Mouse (Mus musculus): ENCODE measurements around the gene Pgc. TPM values are rescaled to one million over a fixed set of nuclear protein-coding genes. Genes with fewer than 3 reads are reported as not detected.

Gene Pgc
- polyA plus RNA-seq, 1 experiment: not detected

DNA sequence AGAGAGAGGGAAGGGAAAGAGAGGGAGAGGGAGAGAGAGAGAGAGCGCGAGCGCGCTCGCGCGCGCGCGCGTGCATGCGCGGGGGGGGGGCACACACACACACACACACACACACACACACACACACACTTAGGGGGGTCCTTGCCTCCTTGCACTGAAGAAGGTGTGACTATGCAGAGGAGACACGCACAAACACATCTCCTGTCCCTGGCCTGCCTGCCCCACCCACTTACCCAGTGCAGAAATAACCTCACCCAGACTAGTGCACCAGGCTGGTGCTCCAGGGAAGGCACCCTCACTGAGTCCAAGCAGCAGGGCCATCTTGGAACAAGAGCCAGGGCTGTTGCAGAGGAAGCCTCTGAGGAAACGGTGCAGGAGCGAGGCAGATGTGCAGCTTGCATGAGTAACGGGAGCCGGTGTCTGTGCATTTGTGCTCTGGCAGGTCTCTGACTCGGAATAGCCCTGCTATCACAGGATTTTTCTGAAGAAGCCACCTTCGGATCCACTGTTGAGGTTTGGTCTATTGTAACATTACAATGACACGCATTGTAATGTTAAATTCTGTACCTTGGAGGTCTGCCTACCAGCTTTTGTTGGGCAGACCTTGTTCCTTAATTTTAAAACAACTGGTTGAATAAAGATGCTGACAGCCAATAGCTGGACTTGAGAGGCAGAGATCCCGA lies 13.6 kb upstream of the Pgc start:
- peaks cover 45% of the 10 kb centered on the region for H3K27me3 ChIP-seq (ENCODE audit: control insufficient read depth, insufficient read depth, insufficient read length)
- no peaks in the 10 kb centered on the region for H3K36me3 ChIP-seq (ENCODE audit: control insufficient read depth, insufficient read depth)
- TF ChIP-seq POLR2A (IDR thresholded peaks at IDR 0.05; ENCODE audit: insufficient read length, low read depth) (no peak), MAX (IDR thresholded peaks at IDR 0.05; ENCODE audit: low read depth) (no peak), POLR2AphosphoS2 (IDR thresholded peaks at IDR 0.05; ENCODE audit: insufficient read length, low read depth) (no peak), REST (IDR thresholded peaks at IDR 0.05; ENCODE audit: insufficient read depth, insufficient read length) (no peak)
- H3K4me2 ChIP-seq (ENCODE audit: low read depth): no peak overlapping the region
- no peak overlapping the region for H3K4me3 ChIP-seq
- no peak overlapping the region for H3ac ChIP-seq (ENCODE audit: control insufficient read depth, insufficient read length)
- no peaks in the 10 kb centered on the region for H3K79me2 ChIP-seq (ENCODE audit: control insufficient read depth, insufficient read depth)

DNA sequence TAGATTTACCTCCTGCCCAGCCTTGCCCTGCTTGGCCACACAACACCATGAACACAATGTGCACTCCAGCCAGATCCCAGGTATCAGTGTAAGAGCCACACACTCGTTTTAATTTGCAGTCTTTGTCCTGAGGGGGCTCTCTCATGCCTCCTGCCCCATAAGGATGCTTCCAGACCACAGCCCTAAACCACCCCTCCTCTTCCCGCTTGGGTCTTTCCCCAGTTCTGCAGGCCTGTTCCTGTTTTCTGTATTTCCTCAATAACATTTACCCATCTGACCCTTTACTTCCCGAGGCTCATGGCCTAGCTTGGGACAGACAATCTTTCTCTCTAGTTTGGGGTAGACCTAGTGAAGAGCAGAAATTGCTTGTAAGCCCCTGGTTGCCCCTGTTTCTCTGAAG lies 11.6 kb upstream of the Pgc start:
- Histone ChIP-seq H3K27me3 (ENCODE audit: control insufficient read depth, insufficient read depth, insufficient read length) (peaks cover 39% of the 10 kb centered on the region), H3K36me3 (ENCODE audit: control insufficient read depth, insufficient read depth) (no peaks in the 10 kb centered on the region), H3K4me3 (no peak overlapping the region), H3K79me2 (ENCODE audit: control insufficient read depth, insufficient read depth) (no peaks in the 10 kb centered on the region), H3ac (ENCODE audit: control insufficient read depth, insufficient read length) (no peak overlapping the region), H3K4me2 (ENCODE audit: low read depth) (no peak overlapping the region)
- TF ChIP-seq POLR2AphosphoS2 (IDR thresholded peaks at IDR 0.05; ENCODE audit: insufficient read length, low read depth) (no peak), MAX (IDR thresholded peaks at IDR 0.05; ENCODE audit: low read depth) (no peak), USF1 (IDR thresholded peaks at IDR 0.05; ENCODE audit: low read depth) (no peak), POLR2A (IDR thresholded peaks at IDR 0.05; ENCODE audit: insufficient read length, low read depth) (no peak), SRF (IDR thresholded peaks at IDR 0.05; ENCODE audit: control insufficient read depth, insufficient read length, low read depth) (no peak), E2F4 (IDR thresholded peaks at IDR 0.05; ENCODE audit: insufficient read depth) (no peak), TCF12 (IDR thresholded peaks at IDR 0.05; ENCODE audit: insufficient read depth, poor library complexity, severe bottlenecking) (no peak), TCF3 (IDR thresholded peaks at IDR 0.05; ENCODE audit: insufficient read length, low read depth) (no peak), CEBPB (IDR thresholded peaks at IDR 0.05; ENCODE audit: insufficient read depth, poor library complexity, severe bottlenecking) (no peak), MYOG (IDR thresholded peaks at IDR 0.05; ENCODE audit: control insufficient read depth in 1 of 3, insufficient read depth in 1 of 3, insufficient read length in 2 of 3, low read depth in 2 of 3) (no peak)

DNA sequence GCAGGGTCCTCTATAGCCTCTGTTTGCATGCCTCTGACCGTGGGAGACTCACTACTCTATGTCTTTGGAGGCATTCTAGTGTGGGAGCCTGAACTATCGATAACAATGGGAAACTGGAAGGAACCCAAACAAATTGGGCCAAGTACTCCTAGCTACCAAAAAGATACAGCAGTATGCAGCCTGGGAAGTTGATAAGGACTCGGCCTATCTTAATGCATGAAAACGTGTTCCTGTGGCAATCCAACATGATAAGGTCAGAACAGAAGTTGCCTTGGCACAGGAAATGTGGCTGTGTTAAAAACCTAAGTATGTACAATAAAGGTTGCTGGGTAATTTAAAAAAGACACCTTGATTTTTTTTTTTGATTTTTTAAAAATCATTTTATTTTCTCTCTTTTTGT lies 5.5 kb upstream of the Pgc start:
- H3K27me3 ChIP-seq (ENCODE audit: control insufficient read depth, insufficient read depth, insufficient read length): peaks cover 34% of the 10 kb centered on the region
- H3K79me2 ChIP-seq (ENCODE audit: control insufficient read depth, insufficient read depth): no peaks in the 10 kb centered on the region
- no peaks in the 10 kb centered on the region for H3K36me3 ChIP-seq (ENCODE audit: control insufficient read depth, insufficient read depth)
- no peak overlapping the region for H3ac ChIP-seq (ENCODE audit: control insufficient read depth, insufficient read length)
- H3K4me3 ChIP-seq: no peak overlapping the region
- H3K4me2 ChIP-seq (ENCODE audit: low read depth): no peak overlapping the region
- TF ChIP-seq POLR2A (IDR thresholded peaks at IDR 0.05; ENCODE audit: insufficient read length, low read depth) (no peak), E2F4 (IDR thresholded peaks at IDR 0.05; ENCODE audit: insufficient read depth) (no peak), TCF12 (IDR thresholded peaks at IDR 0.05; ENCODE audit: insufficient read depth, poor library complexity, severe bottlenecking) (no peak), POLR2AphosphoS2 (IDR thresholded peaks at IDR 0.05; ENCODE audit: insufficient read length, low read depth) (no peak), MYOD1 (IDR thresholded peaks at IDR 0.05; ENCODE audit: control insufficient read depth in 1 of 3, insufficient read length in 2 of 3, low read depth in 2 of 3) (no peak), REST (IDR thresholded peaks at IDR 0.05; ENCODE audit: insufficient read depth, insufficient read length) (no peak), USF1 (IDR thresholded peaks at IDR 0.05; ENCODE audit: low read depth) (no peak), MAX (IDR thresholded peaks at IDR 0.05; ENCODE audit: low read depth) (no peak), MYOG (IDR thresholded peaks at IDR 0.05; ENCODE audit: control insufficient read depth in 1 of 3, insufficient read depth in 1 of 3, insufficient read length in 2 of 3, low read depth in 2 of 3) (no peak)

DNA sequence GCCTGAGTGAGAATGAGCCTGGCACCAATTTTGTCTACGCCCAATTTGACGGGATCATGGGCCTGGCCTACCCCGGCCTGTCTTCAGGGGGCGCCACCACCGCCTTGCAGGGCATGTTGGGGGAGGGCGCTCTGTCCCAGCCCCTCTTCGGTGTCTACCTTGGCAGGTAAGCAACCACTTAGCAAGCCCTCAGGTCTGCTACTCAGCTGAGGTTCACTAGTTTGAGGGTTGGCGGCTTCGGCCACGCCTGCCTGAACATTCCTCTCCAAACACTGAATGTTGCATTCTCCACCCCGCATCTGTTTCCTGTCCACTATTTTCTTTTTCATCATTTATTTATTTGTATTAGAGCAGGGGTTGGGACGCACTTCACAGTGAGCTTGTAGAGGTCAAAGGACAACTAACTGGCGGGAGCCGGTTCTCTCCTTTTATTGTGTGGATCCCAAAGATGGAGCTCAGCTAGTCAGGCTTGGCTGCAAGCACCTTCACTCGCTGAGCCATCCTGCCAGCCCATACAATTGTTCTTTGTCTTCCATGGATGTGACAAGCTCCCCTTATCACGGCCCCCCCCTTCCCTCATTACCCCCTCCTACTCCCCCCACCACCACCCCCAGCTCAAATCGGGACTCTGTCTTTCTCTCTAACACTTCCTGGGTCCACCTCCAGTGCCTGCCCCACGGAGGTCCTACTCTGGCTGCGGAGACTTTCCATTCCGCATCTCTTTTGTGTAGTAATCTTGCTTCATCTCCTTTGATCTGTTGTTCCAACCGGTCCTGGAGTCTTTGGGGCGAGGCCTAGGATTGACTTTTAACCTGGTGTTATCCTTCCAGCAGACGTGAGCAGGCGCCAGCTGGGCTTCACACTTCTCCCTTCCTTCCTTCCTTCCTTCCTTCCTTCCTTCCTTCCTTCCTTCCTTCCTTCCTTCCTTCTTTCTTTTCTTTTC lies 4.3 kb downstream of the Pgc start:
- Histone ChIP-seq H3K4me3 (no peak overlapping the region), H3K36me3 (ENCODE audit: control insufficient read depth, insufficient read depth) (no peaks in the 10 kb centered on the region), H3K79me2 (ENCODE audit: control insufficient read depth, insufficient read depth) (no peaks in the 10 kb centered on the region), H3ac (ENCODE audit: control insufficient read depth, insufficient read length) (no peak overlapping the region), H3K27me3 (ENCODE audit: control insufficient read depth, insufficient read depth, insufficient read length) (peaks cover 39% of the 10 kb centered on the region), H3K4me2 (ENCODE audit: low read depth) (no peak overlapping the region)
- TF ChIP-seq TCF12 (IDR thresholded peaks at IDR 0.05; ENCODE audit: insufficient read depth, poor library complexity, severe bottlenecking) (no peak), MAX (IDR thresholded peaks at IDR 0.05; ENCODE audit: low read depth) (no peak), POLR2AphosphoS2 (IDR thresholded peaks at IDR 0.05; ENCODE audit: insufficient read length, low read depth) (no peak), SRF (IDR thresholded peaks at IDR 0.05; ENCODE audit: control insufficient read depth, insufficient read length, low read depth) (no peak), USF1 (IDR thresholded peaks at IDR 0.05; ENCODE audit: low read depth) (no peak), E2F4 (IDR thresholded peaks at IDR 0.05; ENCODE audit: insufficient read depth) (no peak), CEBPB (IDR thresholded peaks at IDR 0.05; ENCODE audit: insufficient read depth, poor library complexity, severe bottlenecking) (no peak), MYOG (IDR thresholded peaks at IDR 0.05; ENCODE audit: control insufficient read depth in 1 of 3, insufficient read depth in 1 of 3, insufficient read length in 2 of 3, low read depth in 2 of 3) (no peak)
